Mouse (Mus musculus) c-Kit-negative CD71-positive TER-119-positive erythroid progenitor cells, embryonic 14.5 days (primary cell): ENCODE measurements around the gene Tmem167b.
"Not testable (repeated sequence)": the region's sequence is repeated elsewhere in the genome, so short reads cannot be mapped to it uniquely, and the experiment has no call there.

Experiments
- DNase-seq: peaks from one replicate; pipeline ENCODE4 v3.0.0-alpha.2; 2013; ENCODE audit warnings: low read depth, low spot score

Tmem167b gene

DNA sequence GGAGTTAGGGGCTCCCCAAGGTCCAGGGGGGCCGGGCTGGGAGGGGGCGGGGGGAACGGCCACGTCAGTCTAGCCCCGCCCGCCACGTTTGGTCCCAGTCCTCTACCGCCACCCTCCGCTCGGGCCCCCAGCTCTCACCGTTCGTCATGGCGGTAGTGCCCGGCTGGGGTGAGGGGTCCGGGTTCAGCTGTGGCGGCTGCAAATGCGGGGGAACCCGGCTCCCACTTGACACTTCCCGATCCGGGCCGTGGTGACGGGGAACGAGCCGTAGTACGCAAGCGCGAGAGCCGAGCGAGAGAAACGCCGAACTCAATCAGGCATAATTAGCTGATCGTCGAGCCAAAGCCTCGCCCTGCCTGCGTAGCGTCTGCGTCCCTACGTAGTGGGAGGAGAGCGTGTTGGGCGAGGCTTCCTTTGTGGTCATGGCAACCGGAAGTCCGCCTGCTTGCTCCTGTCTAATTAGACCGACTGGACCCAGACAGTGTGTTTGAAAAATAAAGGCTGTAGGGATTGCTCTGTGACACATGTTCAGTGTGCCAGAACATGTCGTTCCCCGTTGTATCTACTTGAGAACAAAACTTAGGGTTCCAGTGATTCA, at the start of gene Tmem167b:
Gene Tmem167b (minus strand): TSS at position 334 of the 598 bp plus-strand sequence.
- DNase-seq = peak; percentile 98

DNA sequence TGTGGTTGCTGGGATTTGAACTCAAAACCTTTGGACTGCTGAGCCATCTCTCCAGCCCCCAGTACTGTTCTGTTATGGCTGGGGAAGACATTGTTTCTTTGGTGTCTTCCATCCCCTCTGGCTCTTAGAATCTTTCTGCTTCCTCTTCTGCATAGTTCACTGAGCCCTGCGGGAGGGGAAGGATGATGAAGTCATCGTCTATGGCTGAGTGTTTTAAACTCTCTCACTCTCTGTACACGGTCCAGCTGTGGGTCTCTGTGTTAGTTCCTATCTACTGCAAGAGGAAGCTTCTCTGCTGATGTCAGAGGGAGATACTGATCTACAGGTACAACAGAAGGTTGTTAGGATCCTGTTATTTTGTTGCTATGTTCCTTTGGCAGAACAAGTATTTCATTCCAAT, 46.6 kb upstream of the Tmem167b start:
- no peak for DNase-seq

DNA sequence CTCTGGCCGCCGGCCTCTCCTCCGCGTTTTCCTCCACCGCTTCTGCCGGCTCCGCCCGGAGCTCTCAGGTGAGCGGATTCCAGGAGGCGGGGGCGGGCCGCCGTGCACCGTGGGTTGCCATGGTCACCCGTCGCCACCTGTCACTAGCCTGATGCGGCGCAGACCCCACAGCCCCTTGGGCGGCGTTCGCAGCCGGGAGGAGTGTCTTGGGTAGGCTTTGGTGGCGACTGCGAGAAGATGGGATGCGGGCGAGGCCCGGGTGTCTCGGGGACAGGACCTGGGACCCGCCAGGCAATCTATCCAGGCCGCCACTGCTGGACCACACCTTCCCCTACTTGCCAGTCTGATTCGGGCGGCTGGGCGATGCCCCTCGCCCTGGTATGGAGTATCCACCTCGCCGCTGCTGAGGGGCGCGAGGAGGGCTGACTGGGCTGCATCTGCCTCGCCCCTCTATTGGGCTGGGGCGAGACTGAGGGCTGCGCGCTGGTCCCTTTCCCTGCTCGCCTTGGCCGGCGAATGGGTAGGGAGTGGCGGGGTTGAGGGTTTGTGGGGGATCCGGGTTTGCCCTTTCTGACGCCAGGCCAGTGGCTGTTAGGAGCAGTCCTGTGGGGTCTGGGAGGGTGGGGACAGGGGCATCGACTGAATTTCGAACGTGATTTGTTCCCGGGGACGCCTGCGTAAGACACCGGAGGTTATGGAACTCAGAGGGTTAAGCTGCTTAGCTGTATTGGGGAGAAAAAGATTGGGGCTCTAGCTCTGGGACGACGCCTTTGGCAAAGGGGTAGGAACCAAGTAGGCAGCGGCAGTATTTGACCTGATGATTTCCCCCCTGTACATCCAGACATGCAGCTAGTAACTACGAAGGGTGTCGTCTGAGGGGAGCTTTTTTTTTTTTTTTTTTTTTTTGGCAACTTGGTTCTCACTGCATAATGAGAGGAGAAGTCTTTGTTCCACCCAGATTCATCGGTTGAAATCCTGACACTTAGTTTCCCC, 29.6 kb upstream of the Tmem167b start:
- no peak for DNase-seq

DNA sequence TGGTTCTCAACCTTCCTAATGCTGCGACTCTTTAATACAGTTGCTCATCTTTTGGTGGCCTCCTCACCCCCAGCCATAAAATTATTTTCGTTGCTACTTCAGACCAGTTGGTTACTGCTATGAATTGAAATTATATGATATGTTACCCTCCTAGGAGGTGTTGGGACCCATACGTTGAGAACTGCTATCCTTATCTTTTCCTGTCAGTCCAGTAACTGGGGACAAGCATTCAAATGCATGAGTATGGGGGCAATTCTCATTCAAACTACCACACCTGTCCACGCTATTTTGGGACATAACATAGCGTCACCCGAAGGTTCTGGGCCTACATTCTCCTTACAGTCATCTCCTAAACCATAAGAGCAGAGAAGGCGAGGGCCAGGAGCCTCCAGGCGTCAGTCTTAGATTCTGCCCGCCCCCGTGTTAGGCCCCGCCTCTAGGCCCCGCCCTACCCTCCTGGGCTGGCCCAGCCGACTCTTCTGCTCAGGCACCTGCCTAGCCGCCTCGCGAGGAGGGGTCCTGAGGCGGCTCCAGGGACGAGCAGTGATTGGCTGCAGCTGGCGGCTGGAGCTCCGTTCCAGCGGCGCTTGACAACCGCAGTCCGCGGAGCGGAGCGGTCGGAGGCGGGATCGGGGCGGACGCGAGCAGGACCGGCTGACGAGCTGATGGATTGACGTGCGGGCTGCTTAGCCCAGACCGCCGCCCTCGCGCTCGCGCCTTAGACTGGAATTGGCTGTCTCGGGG, 28.7 kb upstream of the Tmem167b start, which contains the start of gene Wdr47:
Gene Wdr47 (plus strand): TSS at position 494 of the 744 bp plus-strand sequence.
- DNase-seq = peak; percentile 89

DNA sequence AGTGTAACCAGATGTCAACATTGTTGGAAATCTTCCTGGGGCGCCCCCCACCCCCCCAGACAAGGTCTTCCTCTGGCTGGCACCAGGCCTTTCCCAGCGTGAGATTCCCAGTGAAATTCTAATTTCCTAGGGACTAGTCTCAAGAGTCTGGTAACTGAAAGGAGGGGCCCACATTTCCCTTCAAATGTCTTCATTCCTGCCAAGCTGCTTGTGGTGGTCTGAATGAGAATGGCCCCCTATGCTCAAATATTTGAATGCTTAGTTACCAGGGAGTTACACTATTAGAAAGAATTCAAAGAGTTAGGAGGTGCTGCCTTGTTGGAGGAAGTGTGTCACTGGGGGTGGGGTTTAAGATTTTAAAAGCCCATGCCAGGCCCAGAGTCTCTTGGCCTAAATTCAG, 26.2 kb upstream of the Tmem167b start:
- no peak for DNase-seq

DNA sequence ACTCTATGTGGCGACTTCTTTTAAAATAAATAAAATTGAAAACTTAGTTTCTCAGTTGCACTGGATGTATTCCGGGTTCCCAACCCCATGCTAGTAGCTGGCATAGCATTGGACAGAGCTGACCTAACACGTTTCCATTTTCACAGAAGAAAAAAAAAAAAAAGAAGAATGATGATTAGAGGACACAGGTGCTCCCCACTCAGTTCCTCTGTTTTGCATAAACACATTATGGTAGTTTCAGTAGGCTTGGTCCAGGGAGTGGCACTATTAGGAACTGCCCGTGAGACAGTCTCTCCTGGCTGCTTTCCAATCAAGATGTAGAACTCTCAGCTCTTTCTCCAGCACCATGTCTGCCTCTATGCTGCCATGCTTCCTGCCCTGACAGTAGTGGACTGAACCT, 22.3 kb upstream of the Tmem167b start:
- no peak for DNase-seq

DNA sequence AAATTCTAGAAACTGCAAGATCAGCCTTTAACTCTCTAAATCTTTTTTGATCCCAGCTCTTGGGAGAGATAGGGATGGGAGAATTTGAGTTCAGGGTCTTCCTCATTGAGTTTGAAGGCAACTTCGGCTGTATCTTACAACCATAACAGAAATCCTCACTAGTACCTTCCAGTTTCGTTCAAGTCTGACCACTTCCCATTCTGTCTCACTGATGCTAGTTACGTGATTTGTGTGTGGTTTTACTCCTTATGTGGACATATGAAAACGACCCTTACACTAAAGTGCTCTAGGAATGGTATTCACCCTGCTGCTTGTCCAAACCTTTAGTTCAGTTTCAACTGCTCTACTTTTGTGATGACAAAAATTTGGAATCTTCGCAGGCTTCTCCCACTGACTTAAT, 11.8 kb upstream of the Tmem167b start:
- no peak for DNase-seq

DNA sequence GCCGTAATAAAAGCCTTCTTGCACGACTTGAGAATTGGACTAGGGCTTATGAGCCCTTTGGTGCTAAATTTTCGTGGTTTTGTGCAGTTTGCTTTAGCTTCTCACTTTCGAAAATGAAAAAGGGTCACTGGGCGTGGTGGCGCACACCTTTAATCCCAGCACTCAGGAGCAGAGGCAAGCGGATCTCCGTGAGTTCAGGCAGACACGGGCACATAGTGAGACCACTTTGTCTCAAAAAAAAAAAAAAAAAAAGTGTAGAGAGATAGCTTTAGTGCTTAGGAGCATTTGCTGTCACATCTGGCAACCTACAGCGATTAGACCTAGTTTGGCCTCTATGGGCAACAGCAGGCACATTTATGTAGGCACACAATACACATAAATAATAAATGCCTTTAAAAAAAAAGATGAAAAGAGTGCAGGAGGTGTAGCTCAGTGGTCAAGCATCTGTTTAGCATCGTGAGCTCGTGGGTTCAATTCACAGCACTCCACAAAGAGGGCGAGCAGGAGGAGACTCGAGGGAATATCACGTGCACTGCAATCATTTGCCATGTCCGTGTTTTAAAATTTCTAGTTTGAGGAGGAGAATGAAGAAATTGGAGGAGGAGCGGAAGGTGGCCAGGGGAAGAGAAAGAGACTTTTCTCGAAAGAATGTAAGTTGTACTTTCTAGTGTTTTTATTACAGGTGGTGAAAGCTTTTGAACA, 10.2 kb upstream of the Tmem167b start:
- no peak for DNase-seq

DNA sequence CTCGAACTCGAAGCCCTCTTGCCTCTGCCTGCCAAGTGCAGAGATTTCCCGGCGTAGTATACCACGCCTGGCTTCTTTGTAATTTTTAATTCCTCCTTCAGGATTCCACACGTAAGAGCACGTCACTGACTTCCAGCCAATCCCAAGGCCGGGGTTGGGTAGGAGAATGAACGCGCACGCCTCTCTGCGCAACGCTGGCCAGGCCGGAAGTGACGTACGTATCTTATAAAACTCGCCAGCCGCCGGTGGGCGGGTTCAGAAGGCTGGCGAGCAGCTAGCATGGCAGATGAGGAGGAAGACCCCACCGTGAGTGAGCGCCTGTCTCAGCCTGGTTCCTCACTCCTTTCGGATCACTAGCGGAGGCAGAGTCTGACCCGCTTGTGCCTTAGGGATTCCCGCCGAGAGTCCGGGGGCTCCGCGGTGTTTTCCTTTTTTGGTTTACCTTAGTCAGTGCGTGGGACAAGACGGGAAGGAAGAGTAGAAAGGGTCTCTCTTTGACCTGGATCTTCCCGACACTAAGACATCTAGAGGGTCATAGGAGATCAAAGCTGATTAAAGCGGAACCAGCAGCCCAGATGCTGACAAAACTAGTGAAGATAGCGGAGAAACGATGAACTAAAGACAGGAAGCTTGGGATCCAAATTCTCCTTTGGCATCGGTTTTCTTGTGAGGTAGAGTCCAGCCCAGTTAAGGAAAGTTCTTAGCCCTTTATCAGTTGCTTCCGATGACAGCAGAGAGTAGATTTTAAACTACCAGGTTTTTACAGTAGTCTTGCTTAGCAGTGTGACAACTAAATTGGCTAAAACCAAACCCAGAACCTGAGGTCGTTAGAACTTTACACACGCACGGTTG, 9.4 kb upstream of the Tmem167b start, which contains the start of gene Taf13:
Gene Taf13 (plus strand): TSS at position 256 of the 852 bp plus-strand sequence.
- peak; percentile 91 for DNase-seq

DNA sequence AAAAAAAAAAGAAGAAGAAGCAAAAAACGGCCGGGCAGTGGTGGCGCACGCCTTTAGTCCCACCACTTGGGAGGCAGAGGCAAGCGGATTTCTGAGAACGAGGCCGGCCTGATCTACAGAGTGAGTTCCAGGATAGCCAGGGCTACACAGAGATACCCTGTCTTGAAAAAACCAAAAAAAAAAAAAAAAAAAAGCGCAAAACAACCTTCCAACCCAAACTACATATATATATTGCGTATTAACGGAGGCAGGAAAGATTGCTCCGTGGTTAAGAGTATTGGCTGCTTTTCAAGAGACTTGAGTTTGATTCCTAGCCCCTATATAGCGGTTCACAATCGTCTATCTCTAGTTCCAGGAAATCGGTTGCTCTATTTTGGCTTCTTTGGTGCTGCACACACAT, 8.5 kb upstream of the Tmem167b start:
- no peak for DNase-seq

DNA sequence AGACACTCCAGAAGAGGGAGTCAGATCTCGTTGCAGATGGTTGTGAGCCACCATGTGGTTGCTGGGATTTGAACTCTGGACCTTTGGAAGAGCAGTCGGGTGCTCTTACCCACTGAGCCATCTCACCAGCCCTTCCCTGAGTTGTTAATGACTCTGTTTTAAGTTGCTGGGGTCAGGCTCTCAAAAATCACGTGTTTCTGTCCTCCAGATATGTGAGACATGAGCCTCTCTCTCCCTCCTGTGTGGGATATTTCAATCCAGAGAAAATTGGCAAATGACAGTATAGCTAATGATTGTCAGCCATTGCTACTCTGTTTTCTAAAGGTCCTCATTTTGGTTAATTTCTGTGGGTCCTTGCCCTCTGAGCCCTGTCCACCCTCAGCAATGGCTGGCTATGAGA, 7.4 kb upstream of the Tmem167b start:
- not testable (repeated sequence) for DNase-seq

DNA sequence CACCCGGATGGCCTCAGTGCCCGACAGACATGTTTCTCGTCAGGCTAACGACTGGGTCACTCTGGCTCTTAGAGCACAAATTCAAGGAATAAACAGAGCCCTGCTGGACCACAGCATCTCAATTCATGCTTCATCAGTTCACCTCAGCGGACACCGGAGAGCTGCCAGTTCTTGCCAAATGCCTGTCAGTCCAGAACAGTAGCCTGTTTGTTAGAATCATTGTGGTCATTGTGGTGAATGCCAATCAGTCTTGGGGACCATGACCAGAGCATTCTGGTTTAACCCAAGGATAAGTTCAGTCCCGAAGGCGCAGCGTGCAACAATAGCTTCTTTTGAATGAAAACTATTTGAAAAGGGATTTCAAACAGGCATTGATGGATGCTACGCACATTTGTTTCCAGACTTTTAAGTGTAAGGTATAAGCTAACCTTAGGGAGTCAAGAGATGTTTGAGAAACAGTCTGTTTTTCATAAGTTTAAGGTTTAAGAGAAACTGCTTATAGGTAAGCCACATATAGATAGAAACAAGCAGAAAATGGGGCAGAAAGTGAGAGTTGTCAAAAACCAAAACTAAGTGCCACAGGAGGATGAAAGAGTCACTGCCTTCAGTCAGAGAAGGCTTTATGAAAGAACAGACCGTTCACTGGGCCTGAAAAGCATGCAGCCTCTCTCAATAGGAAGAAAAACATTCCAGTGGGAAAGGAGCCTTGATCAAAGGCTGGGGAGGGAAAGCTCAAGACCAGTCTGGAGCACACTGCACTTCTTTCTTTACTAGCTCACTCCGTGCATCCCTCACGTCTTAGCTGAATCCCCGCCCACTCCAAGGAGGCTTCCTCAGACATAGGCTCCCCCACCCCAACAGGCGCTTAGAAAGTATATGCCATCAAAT, 6.0 kb upstream of the Tmem167b start:
- DNase-seq = no peak

DNA sequence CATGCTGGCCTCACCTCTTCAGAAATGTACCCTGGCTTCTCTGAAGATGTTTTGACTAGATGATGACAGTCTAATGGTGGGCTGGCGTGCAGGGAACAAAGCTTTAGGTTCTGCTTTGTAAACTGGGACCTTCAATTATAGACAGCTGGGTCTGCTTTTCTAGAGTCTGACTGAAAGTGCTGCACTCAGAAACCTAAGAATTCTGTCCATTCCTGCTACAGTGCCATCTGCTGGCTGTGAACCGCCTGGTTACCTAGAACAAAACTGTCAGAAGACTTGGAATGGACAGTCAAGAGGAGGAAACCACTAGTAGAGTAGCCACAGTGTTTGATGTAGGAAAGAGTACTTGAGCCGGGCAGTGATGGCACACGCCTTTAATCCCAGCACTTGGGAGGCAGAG, 1.0 kb upstream of the Tmem167b start:
- DNase-seq = peak; percentile 73

DNA sequence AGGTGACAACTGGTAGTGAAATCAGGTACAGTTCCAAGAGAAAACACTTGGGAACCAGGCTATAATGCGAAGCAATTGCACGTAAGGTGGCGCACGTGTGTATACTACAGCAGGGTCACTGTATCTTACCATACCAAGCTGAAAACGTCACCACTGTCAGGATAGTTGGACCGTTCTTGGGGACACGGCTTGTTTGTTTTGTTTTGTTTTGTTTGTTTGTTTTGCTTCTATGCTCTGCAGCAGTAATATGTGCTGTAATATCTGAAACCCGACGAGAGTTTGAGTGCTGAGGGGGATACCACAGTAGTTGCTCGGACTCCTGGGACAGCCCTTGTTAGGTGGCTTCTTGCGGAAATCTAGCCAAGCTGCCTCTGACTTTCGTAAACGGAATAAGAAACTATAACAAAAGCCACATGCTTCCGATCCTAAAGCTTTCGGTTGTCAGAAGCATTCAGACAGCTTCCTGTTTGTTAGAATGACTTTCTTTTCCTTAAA, 558 bp upstream of the Tmem167b start:
- DNase-seq = no peak

DNA sequence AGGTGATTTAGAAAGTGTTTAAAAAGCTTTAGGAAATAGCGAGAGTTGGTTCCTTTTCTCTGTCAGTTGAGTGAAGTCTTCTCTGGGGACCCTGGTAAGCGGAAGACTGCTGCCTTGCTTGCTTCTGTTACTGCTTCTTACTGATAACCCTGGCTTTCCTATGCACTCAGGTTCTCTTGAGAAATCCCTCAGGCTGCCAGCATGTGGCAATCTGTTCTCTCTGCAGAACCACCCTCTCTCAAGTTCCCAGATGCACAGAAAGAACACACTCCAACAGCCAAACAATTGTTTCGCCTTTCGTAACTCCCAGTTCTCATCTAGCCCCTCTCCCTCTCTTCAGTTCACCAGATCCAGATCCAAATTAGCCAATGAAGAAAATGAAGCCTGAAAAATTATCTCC, 4.4 kb downstream of the Tmem167b start:
- no peak for DNase-seq

DNA sequence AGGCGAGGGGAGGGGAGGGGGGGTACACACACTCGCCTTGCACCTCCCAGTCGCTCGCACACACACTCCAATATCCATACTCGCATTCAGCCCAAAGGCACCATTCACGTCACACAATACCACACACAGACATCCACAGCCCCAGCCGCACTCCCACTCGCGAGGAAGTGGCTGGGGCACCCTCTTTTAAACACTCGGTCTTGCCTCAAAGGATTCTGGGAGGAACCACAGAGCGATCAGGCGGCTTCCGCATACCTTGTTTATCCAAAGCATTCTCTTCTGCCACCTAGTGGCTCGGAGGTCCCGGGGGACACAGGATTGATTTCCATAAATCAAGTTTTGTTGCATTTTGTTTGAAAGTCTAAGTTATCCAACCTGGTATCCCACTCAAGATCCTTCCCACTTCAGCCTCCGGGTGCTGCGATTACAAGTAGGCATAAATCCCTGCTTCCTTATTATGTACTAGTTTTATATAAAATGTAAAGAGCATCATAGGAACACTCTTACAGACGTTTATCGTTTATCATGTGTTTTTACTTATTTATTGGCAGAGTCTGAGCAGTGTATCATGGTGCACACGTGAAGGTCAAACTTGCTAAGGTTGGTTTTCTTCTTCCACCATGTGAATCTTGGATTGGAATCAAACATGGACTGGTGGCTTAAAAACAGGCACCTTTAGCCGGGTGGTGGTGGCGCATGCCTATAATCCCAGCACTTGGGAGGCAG, 7.5 kb downstream of the Tmem167b start:
- peak; percentile 91 for DNase-seq

DNA sequence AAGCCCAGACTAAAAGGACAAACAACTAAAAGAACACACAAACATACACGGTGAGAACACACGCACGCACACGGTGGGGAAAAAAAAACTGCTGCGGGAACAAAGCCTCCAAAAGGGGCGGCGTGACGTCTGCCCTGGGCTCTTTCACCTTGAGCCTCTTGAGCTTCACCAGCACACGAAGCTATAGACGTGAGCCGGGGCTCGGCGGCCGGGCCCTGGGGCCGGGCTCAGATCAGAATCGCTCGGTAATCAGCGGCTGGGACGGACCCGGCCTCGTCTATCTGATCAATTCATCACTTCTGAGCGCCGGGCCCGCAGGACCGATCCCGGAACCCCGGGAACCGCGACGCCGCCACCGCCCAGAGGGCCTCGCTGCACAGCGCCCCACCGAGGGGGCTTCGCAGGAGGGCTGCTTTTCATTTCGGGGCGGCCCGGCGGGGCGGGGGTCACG, 8.1 kb downstream of the Tmem167b start:
- no peak for DNase-seq

DNA sequence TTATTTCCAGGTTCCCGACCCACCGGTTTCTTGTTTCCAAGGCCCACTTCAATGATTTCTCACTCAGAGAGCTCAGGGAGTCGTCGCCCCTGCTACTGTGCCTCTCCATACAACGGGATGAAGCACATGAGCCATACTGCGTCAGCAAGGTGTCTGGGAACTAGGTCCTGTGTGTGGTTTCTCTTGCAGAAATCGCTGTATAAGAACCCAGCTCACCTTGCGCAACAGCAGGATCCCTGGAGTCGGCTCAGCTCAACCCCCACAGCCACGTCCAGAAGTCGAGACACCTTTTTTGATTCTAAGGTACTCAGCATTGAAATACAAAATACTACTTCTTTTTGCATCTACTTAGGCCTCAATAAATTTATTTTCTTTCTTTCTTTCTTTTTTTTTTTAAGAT, 20.0 kb downstream of the Tmem167b start:
- no peak for DNase-seq

DNA sequence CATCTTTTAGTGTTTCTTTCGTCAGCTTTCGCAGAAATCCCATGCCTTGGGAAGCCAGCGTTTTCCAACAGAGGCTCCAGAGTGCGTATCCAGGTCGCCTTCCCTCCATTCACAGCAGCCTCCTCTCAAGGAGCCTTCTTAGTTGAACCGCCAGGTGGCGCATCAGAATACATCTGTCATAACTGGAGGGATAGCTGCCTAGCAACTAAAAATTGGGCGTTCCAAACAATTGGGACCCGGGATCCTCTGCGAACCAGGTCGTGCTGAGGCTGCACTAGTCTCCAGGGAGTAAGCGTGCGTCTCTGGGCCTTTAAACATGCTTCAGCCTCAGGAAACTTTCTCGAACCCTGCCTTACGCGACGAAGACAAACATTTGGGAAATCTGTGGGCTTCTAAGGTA, 25.0 kb downstream of the Tmem167b start:
- peak; percentile 62 for DNase-seq
